ENCODE assay signal across 9 mouse cellular contexts in the genomic region with DNA sequence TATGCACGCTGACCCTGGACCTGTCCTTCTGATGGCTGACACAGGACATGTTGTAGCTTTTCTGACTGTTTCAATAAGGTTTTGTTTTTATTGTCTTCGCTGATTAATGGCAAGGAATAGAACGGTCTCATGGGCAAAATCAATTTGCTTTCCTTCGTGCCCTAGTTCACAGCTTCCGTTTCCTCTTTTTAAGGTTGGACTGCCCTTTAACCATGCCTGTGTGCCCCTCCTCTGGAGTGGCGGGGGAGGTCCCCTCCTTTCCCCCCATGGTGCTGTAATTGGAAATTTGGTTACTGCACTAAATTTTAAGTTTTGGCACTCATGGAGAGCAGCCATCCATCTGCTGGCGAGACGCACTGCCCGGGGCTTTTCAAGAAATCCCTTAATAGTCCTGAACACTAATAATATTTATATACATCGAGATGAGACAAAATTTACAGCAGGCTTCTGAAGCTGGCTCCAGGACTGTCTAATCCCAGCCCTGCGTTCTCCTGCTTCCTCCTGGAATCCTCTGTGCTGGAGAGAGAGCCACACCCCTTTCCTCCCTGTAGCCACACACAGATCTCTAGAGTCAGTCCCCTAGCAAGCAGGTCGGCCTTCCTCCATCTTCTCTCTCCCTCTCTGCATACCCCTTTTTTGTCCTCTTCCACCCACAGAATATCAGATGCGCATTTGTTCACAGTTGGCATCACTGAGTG.
DNase-seq lines count a peak whose midpoint lies in the region; ATAC-seq and TF ChIP-seq lines count a peak whose summit lies in the region.
"Had no signal": no experiment of that assay in that cellular context is flagged by ENCODE, and none has a peak within 500 bp of the region (broad histone marks: within the 10 kb centered on the region; RNA-seq: fewer than 3 reads in every experiment).

No protein-coding gene starts in this region.

- H3K9me3 ChIP-seq in hindbrain, embryonic 13.5 days, result no peaks in the 10 kb centered on the region
- H3K9me3 ChIP-seq in hindbrain, embryonic 11.5 days (ENCODE audit: control insufficient read depth, low read length), result no peaks in the 10 kb centered on the region
- no peaks in the 10 kb centered on the region for H3K9me3 ChIP-seq in neural tube, embryonic 12.5 days
- no peaks in the 10 kb centered on the region for H3K9me3 ChIP-seq in liver, postnatal 0 days (ENCODE audit: low read length)
- H3K9me3 ChIP-seq: stomach, embryonic 15.5 days had no signal

- H3K27ac ChIP-seq in hindbrain, embryonic 13.5 days, result no peak overlapping the region
- no peak overlapping the region for H3K27ac ChIP-seq in hindbrain, embryonic 11.5 days (ENCODE audit: low read depth, low read length)
- H3K27ac ChIP-seq in neural tube, embryonic 12.5 days, result no peak overlapping the region
- no peak overlapping the region for H3K27ac ChIP-seq in liver, postnatal 0 days (ENCODE audit: low read depth)
- H3K27ac ChIP-seq: stomach, embryonic 15.5 days had no signal

- no peak overlapping the region for H3K4me3 ChIP-seq in hindbrain, embryonic 13.5 days
- no peak overlapping the region for H3K4me3 ChIP-seq in hindbrain, embryonic 11.5 days (ENCODE audit: low read depth, low read length)
- no peak overlapping the region for H3K4me3 ChIP-seq in neural tube, embryonic 12.5 days
- no peak overlapping the region for H3K4me3 ChIP-seq in liver, postnatal 0 days (ENCODE audit: low read depth, low read length)
- H3K4me3 ChIP-seq: stomach, embryonic 15.5 days had no signal

- H3K27me3 ChIP-seq in hindbrain, embryonic 13.5 days, result no peaks in the 10 kb centered on the region
- no peaks in the 10 kb centered on the region for H3K27me3 ChIP-seq in hindbrain, embryonic 11.5 days (ENCODE audit: control insufficient read depth, insufficient read depth, low read length)
- no peaks in the 10 kb centered on the region for H3K27me3 ChIP-seq in neural tube, embryonic 12.5 days (replicated peaks)
- H3K27me3 ChIP-seq in liver, postnatal 0 days (ENCODE audit: insufficient read depth, low read length), result peaks cover 5% of the 10 kb centered on the region; the same call in 1 of the 2 replicates
- H3K27me3 ChIP-seq: stomach, embryonic 15.5 days had no signal

- TF ChIP-seq CTCF in liver, postnatal 0 days (IDR thresholded peaks at IDR 0.05; ENCODE audit: low read depth), result no peak

- DNase-seq in hindbrain, embryonic 11.5 days (ENCODE audit: low spot score), result no peak
- no peak for DNase-seq in neural tube, embryonic 10.5 days (ENCODE audit: extremely low spot score, low spot score)
- no peak for DNase-seq in liver, postnatal 0 days
- DNase-seq in spleen, postnatal 4 days (ENCODE audit: low spot score in 2 of 2), result no peak
- DNase-seq: kidney, postnatal 25 days had no signal

- no peak for TF ChIP-seq EP300 in liver, postnatal 0 days (IDR thresholded peaks at IDR 0.05; ENCODE audit: low read depth)

- 0 out of 2 replicates have a peak, but pooled peaks have one; percentile 34 for ATAC-seq in hindbrain, embryonic 13.5 days (ENCODE audit: low FRiP score)
- ATAC-seq in hindbrain, embryonic 11.5 days (ENCODE audit: low FRiP score), result no peak
- ATAC-seq in neural tube, embryonic 12.5 days (ENCODE audit: low FRiP score, low read depth), result no peak
- ATAC-seq in hematopoietic stem cell, adult 5-6 weeks (replicated peaks in 1 of 2; ENCODE audit: insufficient read depth in 1 of 2, low FRiP score in 2 of 2, low TSS enrichment in 1 of 2, low read depth in 1 of 2, poor library complexity in 2 of 2, severe bottlenecking in 2 of 2), result peak; percentile 60 to 66
- no peak for ATAC-seq in liver, postnatal 0 days

- H3K36me3 ChIP-seq in hindbrain, embryonic 13.5 days, result peaks cover 9% of the 10 kb centered on the region; the same call in 1 of the 2 replicates
- H3K36me3 ChIP-seq in hindbrain, embryonic 11.5 days (ENCODE audit: control insufficient read depth, insufficient read depth, low read length), result peaks cover under 1% of the 10 kb centered on the region; the same call in 1 of the 2 replicates
- H3K36me3 ChIP-seq in neural tube, embryonic 12.5 days, result peaks cover 5% of the 10 kb centered on the region
- 0 out of 2 replicates have a peak, but pooled peaks cover 2% of the 10 kb centered on the region for H3K36me3 ChIP-seq in liver, postnatal 0 days (replicated peaks; ENCODE audit: insufficient read depth, low read length)
- H3K36me3 ChIP-seq: stomach, embryonic 15.5 days had no signal

- peak overlapping the region; percentile 26; the same call in 1 of the 2 replicates for H3K9ac ChIP-seq in hindbrain, embryonic 13.5 days
- no peak overlapping the region for H3K9ac ChIP-seq in hindbrain, embryonic 11.5 days (ENCODE audit: low read depth, low read length)
- H3K9ac ChIP-seq in neural tube, embryonic 12.5 days, result no peak overlapping the region
- no peak overlapping the region for H3K9ac ChIP-seq in liver, postnatal 0 days (replicated peaks)
- H3K9ac ChIP-seq: stomach, embryonic 15.5 days had no signal

- WGBS in hindbrain, embryonic 13.5 days, result 40% methylated on average over 13 of the region's 13 CpGs
- 55% methylated on average over 13 of the region's 13 CpGs for WGBS in hindbrain, embryonic 11.5 days
- 30% methylated on average over 13 of the region's 13 CpGs for WGBS in neural tube, embryonic 12.5 days
- 56% methylated on average over 13 of the region's 13 CpGs for WGBS in liver, postnatal 0 days (ENCODE audit: insufficient replicate concordance)

- peaks cover 45% of the 10 kb centered on the region for H3K4me1 ChIP-seq in hindbrain, embryonic 13.5 days (replicated peaks)
- H3K4me1 ChIP-seq in hindbrain, embryonic 11.5 days (replicated peaks; ENCODE audit: control insufficient read depth, insufficient read depth, low read length), result peaks cover 3% of the 10 kb centered on the region
- H3K4me1 ChIP-seq in neural tube, embryonic 12.5 days, result peaks cover 25% of the 10 kb centered on the region
- H3K4me1 ChIP-seq in liver, postnatal 0 days (ENCODE audit: insufficient read depth), result 0 out of 2 replicates have a peak, but pooled peaks cover 7% of the 10 kb centered on the region

- H3K4me2 ChIP-seq in hindbrain, embryonic 13.5 days, result no peak overlapping the region
- H3K4me2 ChIP-seq in hindbrain, embryonic 11.5 days (replicated peaks; ENCODE audit: low read depth, low read length), result no peak overlapping the region
- peak overlapping the region; percentile 24 for H3K4me2 ChIP-seq in neural tube, embryonic 12.5 days (replicated peaks)
- no peak overlapping the region for H3K4me2 ChIP-seq in liver, postnatal 0 days (ENCODE audit: low read depth, low read length)
- H3K4me2 ChIP-seq: stomach, embryonic 15.5 days had no signal

Comparison
In these comparisons a context has a peak if more than half of its experiments do, and no peak if none do; other contexts are left out.
1. ATAC-seq: peak in hindbrain, embryonic 13.5 days (single experiment) and hematopoietic stem cell, adult 5-6 weeks (2 of 2); none in hindbrain, embryonic 11.5 days (single experiment), neural tube, embryonic 12.5 days (single experiment) and liver, postnatal 0 days (single experiment).